Mouse (Mus musculus): Measurements from ENCODE around the gene Ifnl3. TPM values are rescaled to one million over a fixed set of nuclear protein-coding genes. Genes with fewer than 3 reads are reported as not detected.
A peak's percentile ranks its signal among the peaks of the same experiment; 100 is the strongest.
"Not testable (repeated sequence)": the region's sequence is repeated elsewhere in the genome, so short reads cannot be mapped to it uniquely, and the experiment has no call there.

Gene Ifnl3
- not detected for total RNA-seq (2021)
- long read RNA-seq, experiment 1: 0 reads
- long read RNA-seq, experiment 2: 0 reads

DNA sequence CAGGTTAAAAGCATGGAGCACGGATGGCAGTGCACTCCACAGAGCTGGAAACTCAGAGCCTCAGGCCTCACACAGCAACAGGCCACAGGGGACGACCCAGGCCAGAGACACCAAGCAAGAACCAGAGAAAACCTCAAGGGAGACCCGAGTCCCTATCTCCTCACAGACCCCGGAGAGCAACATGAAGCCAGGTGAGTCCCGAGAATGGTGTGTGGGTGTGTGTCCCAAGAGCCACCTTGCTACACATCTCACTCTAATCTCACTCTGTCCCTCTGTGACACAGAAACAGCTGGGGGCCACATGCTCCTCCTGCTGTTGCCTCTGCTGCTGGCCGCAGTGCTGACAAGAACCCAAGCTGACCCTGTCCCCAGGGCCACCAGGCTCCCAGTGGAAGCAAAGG lies at the start of gene Ifnl3:
Ifnl3 (plus strand) TSS at position 301 of the 400 bp plus-strand sequence.
- not testable (repeated sequence) for DNase-seq (ENCODE audit: low spot score in 2 of 2)

- DNase-seq (ENCODE audit: low spot score in 2 of 2): no peak
Observed at GRCm38 (mm10) chr7:28476191-28476590, 46.4 kb upstream of the Ifnl3 start.

- DNase-seq (ENCODE audit: low spot score in 2 of 2): no peak
Observed at GRCm38 (mm10) chr7:28477363-28477762, 45.3 kb upstream of the Ifnl3 start.

- DNase-seq (ENCODE audit: low spot score in 2 of 2): no peak
Observed at GRCm38 (mm10) chr7:28478854-28479253, 43.8 kb upstream of the Ifnl3 start.

- peak; percentile 57 to 72 for DNase-seq (ENCODE audit: low spot score in 2 of 2)
Observed at GRCm38 (mm10) chr7:28482854-28483253, 39.8 kb upstream of the Ifnl3 start.

DNA sequence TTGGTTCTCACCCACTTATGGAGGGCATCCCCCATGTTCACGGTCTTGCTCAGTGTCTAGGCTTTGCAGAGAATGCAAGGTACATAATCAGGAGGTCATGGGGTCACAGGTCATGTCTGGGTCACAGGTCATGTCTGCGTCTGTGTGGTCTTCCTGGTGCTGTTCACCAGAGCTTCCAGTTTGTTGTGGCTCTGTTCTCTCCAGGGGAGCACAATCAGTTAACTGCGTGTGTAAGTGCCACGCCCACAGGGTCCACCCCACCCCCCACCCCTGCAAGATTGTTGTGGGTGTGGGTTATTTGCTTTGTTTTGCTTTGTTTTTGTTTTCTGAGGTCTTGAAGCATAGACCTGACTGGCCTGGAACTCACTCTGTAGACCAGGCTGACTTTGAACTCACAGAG lies 38.4 kb upstream of the Ifnl3 start:
- DNase-seq (ENCODE audit: low spot score in 2 of 2): no peak

GRCm38 (mm10) chr7:28488030-28488491 lies 34.6 kb upstream of the Ifnl3 start:
- DNase-seq (ENCODE audit: low spot score in 2 of 2): peak; percentile 54 to 57

DNA sequence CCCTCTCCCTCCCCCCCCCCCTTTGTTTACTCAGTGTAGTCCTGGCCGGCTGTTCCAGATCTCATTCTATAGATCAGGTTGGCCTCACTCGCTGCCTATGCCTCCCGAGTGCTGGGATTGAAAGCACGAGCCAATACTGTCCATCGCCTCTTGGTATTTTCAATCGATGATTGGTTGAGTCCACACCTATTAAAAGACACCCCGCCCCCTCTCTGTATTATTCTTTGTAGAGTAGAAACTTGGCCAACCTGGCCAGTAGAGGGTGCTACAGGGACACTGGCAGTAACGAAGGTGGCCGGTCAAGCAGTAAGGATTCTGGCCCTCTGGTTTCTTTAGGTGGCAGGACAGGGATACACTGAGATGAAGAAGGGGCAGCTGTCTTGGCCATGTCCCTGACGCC lies 32.2 kb upstream of the Ifnl3 start:
- DNase-seq (ENCODE audit: low spot score in 2 of 2): peak; percentile 44 to 50

DNA sequence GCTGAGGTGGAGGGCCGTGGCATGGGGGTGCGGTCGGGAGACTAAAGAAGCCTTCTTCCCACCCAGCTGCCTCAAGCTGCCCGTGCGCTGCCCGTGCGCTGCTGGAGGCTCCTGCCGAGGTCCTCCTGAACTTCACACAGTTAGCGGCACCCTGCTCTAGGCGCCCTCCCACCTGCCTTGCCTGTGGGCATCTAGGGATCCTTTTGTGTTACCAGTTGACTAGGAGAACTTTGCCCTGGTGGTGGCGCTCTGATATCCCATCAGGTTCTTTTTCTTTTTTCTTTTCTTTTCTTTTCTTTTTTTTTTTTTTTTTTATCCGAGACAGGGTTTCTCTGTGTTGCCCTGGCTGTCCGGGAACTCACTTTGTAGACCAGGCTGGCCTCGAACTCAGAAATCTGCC lies 31.7 kb upstream of the Ifnl3 start:
- DNase-seq (ENCODE audit: low spot score in 2 of 2): no peak

- no peak for DNase-seq (ENCODE audit: low spot score in 2 of 2)
Observed at GRCm38 (mm10) chr7:28492310-28492709, 30.3 kb upstream of the Ifnl3 start.

DNA sequence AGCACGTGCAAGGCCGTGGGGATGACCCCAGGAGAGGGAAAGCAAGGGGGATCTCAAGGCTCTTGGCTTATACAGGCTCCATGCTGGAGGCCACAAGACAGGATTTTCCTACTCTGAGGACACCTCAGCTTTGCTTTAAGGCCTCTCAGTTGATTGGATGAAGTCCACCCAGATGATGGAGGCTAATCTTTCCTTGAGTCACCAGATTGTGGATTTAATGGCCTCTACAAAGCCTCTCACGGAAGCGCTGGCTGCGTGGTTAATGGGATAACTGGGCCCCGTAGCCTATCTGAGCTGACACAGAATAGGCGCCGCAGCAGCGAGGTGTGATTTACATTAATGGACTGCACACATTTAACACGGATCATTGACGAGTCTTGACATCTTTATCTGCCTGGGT lies 27.2 kb upstream of the Ifnl3 start:
- no peak for DNase-seq (ENCODE audit: low spot score in 2 of 2)

GRCm38 (mm10) chr7:28505585-28505984 lies 17.1 kb upstream of the Ifnl3 start:
- no peak for DNase-seq (ENCODE audit: low spot score in 2 of 2)

GRCm38 (mm10) chr7:28509121-28509520 lies 13.5 kb upstream of the Ifnl3 start:
- not testable (repeated sequence) for DNase-seq (ENCODE audit: low spot score in 2 of 2)

GRCm38 (mm10) chr7:28510405-28510974 lies 12.1 kb upstream of the Ifnl3 start, which contains the start of gene Ifnl2:
Gene Ifnl2, minus strand, starts transcription at chr7:28510455.
- DNase-seq (ENCODE audit: low spot score in 2 of 2): not testable (repeated sequence)

DNA sequence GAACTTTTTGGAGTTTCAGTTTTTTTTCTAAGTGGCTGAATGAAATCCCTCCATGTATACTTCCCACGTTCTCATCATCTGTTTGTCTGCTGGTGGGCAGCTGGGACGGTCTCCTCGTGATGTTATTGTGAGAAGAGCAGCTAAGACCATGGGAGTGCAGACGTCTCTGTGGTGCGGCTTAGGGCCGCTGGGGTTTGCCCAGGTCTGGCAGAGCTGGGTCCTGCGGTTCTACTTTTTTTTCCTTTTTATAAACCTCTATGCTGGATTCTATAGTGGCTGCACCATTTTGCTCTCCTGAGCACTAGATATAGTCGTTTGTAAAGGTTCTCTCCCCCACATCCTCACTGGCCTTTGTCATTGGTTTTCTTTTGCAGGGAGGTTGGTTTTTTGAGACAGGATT lies 11.2 kb upstream of the Ifnl3 start:
- DNase-seq (ENCODE audit: low spot score in 2 of 2): no peak

- DNase-seq (ENCODE audit: low spot score in 2 of 2): peak; percentile 65 to 76
Observed at GRCm38 (mm10) chr7:28527922-28528719, 5.5 kb downstream of the Ifnl3 start.

DNA sequence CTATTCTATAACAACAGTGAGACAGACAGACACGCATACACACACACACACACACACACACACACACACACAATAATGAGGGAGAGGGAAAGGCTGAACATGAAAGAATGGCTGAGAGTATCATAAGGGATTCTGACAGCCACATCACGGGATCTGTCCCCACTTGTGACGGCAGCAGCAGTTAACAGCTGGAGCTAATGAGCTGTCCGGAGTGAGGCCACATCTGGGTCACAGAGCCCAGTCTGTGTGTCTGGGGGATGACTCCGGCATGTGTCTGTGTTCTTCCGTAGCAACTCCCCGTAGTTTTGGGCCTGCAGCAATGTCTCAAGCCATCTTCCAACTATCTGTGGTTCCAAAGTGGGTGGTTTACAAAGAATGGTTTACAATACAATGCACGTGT lies 9.4 kb downstream of the Ifnl3 start:
- no peak for DNase-seq (ENCODE audit: low spot score in 2 of 2)

DNA sequence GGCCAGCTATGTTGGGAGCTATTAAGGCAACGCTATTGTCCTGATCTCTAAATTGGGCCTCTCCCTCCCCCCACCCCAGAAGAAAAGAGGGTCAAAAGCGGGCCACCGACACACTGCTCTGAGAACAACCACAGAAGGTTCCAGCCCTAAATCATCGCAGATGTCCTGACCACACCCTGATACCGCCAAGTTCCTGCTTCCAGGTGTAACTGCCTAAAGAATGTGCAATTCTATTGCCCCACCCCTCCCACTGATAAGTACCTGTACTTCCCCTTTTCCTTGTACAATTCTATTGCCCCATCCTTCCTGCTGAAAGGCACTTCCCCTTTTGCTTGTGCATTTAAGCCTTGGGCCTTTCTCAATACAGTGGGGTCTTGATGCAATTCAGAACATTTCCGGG lies 16.2 kb downstream of the Ifnl3 start:
- DNase-seq (ENCODE audit: low spot score in 2 of 2): not testable (repeated sequence)

GRCm38 (mm10) chr7:28540526-28540925 lies 17.9 kb downstream of the Ifnl3 start, which contains the start of gene Sycn:
Gene Sycn, plus strand, starts transcription at chr7:28540885.
- no peak for DNase-seq (ENCODE audit: low spot score in 2 of 2)

DNA sequence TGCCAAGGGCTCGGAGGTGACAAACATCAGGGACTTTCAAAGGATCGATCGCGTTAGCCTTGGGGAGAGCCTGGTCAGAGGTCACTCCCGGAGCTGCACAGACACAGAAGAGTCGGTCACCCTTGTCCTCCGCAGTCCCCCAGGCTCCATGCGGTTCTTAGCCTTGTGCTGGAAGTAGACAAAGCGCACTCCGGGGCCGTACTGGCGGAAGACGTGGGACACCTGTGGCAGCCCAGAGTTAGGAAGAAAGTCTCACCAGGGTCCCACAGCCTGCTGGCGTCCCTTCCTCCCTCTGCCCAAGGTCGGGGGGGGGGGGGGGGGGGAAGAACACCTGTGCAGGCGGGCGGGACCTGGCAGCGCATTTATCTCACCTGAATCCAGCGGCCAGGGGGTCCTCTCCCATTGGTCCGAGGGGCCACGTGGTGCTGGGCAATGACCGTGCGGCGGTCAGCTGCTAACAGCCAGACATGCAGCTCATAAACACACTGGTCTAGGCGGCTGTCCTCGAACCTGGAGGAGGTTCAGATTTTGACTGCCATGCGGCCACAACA lies 21.5 kb downstream of the Ifnl3 start:
- DNase-seq (ENCODE audit: low spot score in 2 of 2): no peak

GRCm38 (mm10) chr7:28545048-28545890 lies 22.6 kb downstream of the Ifnl3 start:
- no peak for DNase-seq (ENCODE audit: low spot score in 2 of 2)
